Mouse (Mus musculus): ENCODE measurements at regions not wholly inside any gene's neighbourhood (a gene's known extent, or its start where the extent isn't known, plus 50 kb on each side); places are given as distances from the start of the nearest gene placed in this dataset.

DNA sequence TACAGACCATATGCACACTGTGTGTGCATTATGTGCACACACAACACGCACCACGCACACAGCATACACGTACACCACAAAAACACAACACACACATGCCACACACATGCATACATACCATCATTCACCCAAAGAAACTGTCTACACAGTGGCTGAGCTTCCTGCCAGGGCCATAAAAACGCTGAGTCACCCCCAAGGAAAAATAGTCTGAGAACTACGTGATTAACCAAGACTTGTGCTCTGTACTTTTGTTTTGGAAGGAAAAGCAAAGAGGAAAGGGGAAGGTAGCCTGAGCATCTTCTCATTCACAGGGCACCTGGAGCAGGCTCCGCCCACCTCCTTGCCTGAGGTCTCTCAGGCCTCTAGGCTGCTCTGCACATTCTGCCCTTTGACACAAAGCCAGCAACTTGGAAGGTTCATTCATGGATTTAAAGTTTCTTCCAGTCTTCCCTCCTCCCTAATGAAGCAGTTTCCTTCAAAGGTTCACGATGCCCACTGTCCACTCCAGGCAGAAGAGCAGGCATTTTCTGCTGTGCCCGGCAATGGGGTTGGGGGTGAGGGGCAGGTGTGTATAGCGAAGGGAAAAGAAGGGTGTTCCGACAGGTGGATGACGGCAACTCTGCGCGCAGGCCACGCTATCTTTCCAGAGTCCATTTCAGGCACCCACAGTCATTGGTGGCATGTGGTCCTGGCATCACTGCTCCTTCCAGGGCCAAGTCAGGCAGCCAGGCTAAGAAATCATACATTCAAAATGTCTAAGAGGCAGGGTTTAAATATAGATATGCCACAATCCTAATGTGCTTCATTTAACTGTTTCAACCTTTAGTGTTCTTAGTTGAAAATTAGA is 333.9 kb downstream of the 1500009L16Rik start:
- ATAC-seq (ENCODE audit: low FRiP score, low TSS enrichment) (no peak), DNase-seq (ENCODE audit: low spot score) (no peak)
- Histone ChIP-seq H3K4me3 (ENCODE audit: low read depth, low read length) (no peak overlapping the region), H3K4me2 (replicated peaks; ENCODE audit: low read depth) (no peak overlapping the region), H3K36me3 (ENCODE audit: control insufficient read depth, insufficient read depth, low read length) (no peaks in the 10 kb centered on the region), H3K27ac (replicated peaks) (0 out of 2 replicates have a peak overlapping the region, but pooled peaks have one; percentile 18), H3K9ac (ENCODE audit: low read length) (no peak overlapping the region), H3K27me3 (ENCODE audit: control insufficient read depth, insufficient read depth, low read length) (no peaks in the 10 kb centered on the region), H3K4me1 (replicated peaks; ENCODE audit: control insufficient read depth, insufficient read depth) (0 out of 2 replicates have a peak, but pooled peaks cover 4% of the 10 kb centered on the region), H3K9me3 (ENCODE audit: control insufficient read depth, low read length) (no peaks in the 10 kb centered on the region)
- WGBS = 82% methylated on average over 14 of the region's 14 CpGs
- TF ChIP-seq EP300 (optimal IDR thresholded peaks at IDR 0.05) = no peak
- TF ChIP-seq CTCF (IDR thresholded peaks at IDR 0.05; ENCODE audit: low read depth) = no peak

- Histone ChIP-seq H3K9ac (ENCODE audit: low read length) (no peak overlapping the region), H3K4me1 (replicated peaks; ENCODE audit: control insufficient read depth, insufficient read depth) (0 out of 2 replicates have a peak, but pooled peaks cover 4% of the 10 kb centered on the region), H3K4me2 (replicated peaks; ENCODE audit: low read depth) (no peak overlapping the region), H3K36me3 (ENCODE audit: control insufficient read depth, insufficient read depth, low read length) (no peaks in the 10 kb centered on the region), H3K27ac (replicated peaks) (no peak overlapping the region), H3K4me3 (ENCODE audit: low read depth, low read length) (no peak overlapping the region), H3K27me3 (ENCODE audit: control insufficient read depth, insufficient read depth, low read length) (no peaks in the 10 kb centered on the region), H3K9me3 (ENCODE audit: control insufficient read depth, low read length) (no peaks in the 10 kb centered on the region)
- DNase-seq (ENCODE audit: low spot score) (no peak), ATAC-seq (ENCODE audit: low FRiP score, low TSS enrichment) (no peak)
- WGBS = 92% methylated on average over 2 of the region's 2 CpGs
- TF ChIP-seq EP300 (optimal IDR thresholded peaks at IDR 0.05) (no peak), CTCF (IDR thresholded peaks at IDR 0.05; ENCODE audit: low read depth) (no peak)
Measured at GRCm38 (mm10) chr10:84058301-84058700, 335.6 kb downstream of the 1500009L16Rik start.

DNA sequence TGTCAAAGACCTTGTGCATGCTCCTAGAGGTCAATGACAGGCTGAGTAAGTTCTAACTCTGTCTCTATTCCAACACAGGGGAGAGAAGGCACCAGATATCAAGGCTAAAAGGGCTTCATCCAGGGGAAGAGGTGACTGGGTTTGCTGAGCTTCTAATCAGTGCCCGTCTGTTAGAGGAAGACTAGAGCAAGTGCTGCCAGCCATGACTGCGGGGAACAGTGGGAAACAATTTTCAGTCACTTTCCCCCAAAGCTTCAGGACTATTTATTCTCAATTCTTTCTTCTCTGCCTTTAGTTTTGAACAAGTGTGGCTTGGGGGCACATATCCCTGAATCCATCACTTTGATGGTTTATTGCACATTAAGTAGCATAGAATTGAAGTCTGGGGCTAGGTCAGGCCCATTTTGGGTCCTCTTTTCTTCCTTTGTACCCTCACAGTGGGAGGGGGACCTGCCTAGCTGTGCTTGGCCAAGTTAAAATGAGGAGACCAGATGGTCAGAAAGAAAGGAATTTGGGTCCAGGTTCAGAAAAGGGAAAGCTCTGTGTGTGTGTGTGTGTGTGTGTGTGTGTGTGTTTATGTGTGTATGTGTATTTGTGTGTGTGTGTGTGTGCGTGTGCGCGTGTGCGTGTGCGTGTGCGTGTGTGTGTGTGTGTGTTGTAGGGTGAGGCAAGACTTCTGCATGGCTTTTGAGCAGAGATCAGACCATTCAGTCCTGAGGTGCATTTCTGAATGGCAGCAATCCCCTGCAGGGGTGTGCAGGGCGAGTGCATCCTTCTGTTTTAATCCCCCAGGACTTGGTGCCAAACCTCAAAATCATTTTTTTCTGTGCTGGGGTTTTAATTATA is 337.2 kb downstream of the 1500009L16Rik start:
- no peak for TF ChIP-seq EP300 (optimal IDR thresholded peaks at IDR 0.05)
- 0 out of 2 replicates have a peak, but pooled peaks cover 4% of the 10 kb centered on the region for H3K4me1 ChIP-seq (replicated peaks; ENCODE audit: control insufficient read depth, insufficient read depth)
- H3K9ac ChIP-seq (ENCODE audit: low read length) = no peak overlapping the region
- no peak overlapping the region for H3K4me3 ChIP-seq (ENCODE audit: low read depth, low read length)
- no peaks in the 10 kb centered on the region for H3K27me3 ChIP-seq (ENCODE audit: control insufficient read depth, insufficient read depth, low read length)
- H3K36me3 ChIP-seq (ENCODE audit: control insufficient read depth, insufficient read depth, low read length) = no peaks in the 10 kb centered on the region
- no peak overlapping the region for H3K27ac ChIP-seq (replicated peaks)
- DNase-seq (ENCODE audit: low spot score) (no peak), ATAC-seq (ENCODE audit: low FRiP score, low TSS enrichment) (no peak)
- WGBS = 81% methylated on average over 9 of the region's 9 CpGs
- no peak overlapping the region for H3K4me2 ChIP-seq (replicated peaks; ENCODE audit: low read depth)
- no peaks in the 10 kb centered on the region for H3K9me3 ChIP-seq (ENCODE audit: control insufficient read depth, low read length)

DNA sequence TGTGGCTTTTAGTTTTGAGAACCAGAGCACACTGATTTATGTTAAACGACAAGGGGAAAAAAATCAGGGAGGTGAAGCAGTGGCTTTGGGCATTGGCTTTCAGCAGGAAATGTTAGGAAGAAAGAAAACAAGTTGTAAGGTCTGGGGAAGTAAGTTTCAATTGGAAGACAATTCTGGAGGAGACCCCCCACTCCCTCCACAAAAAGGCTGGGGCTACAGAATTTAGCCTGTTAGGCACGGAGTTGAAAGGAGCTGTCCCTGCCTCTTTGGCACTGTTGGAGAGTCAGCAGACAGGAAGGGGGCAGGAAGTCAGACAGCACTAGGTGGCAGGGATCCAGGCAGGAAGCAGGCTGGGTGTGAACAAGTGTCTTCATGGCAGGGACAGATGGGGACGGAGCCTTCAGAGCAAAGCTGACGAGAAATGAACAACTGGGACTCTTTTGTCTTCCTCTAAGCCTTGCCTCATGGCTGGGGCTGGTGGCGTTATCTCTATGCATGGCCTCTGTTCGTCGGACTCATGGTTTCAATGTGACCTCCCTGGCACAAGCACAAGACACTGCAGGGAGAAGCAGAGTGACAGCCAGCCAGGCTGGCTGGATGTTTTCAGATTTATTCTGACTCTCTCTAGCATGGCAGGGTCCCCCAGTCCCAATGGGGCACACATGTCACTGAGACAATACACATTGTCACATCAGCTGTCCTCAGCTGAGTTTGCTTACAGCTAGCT is 338.0 kb downstream of the 1500009L16Rik start:
- WGBS = 13% methylated on average over 7 of the region's 7 CpGs

DNA sequence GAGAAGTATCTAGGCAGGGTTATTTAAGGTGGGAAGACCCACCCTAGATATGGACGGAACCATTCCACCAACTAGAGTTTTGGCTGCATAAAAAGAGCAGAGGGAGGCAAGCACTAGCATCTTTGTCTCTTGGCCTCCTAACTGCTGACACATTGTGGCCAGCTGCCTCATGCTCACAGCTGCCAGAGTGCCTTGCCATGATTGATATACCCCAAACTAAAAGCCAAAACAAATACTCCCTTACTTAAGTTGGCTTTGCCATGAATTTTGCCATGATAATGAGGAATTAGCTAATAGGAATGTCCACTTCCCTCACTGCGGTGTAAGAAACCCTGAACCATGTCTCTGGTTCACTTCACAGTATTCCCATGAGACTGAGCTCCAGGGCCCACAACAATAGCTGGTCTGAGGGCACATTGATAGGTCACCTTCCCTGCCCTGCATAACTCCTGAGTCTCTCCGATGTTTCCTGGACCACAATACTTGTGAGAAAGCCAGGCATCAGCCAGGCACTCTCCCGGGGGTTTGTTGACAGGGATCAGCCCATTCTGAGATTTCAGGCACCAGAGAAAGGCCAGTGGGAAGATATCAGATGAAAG is 344.5 kb downstream of the 1500009L16Rik start:
- Histone ChIP-seq H3K36me3 (ENCODE audit: control insufficient read depth, insufficient read depth, low read length) (no peaks in the 10 kb centered on the region), H3K27me3 (ENCODE audit: control insufficient read depth, insufficient read depth, low read length) (no peaks in the 10 kb centered on the region), H3K27ac (replicated peaks) (no peak overlapping the region), H3K4me1 (replicated peaks; ENCODE audit: control insufficient read depth, insufficient read depth) (no peaks in the 10 kb centered on the region), H3K9ac (ENCODE audit: low read length) (no peak overlapping the region), H3K4me2 (replicated peaks; ENCODE audit: low read depth) (no peak overlapping the region), H3K4me3 (ENCODE audit: low read depth, low read length) (no peak overlapping the region), H3K9me3 (ENCODE audit: control insufficient read depth, low read length) (no peaks in the 10 kb centered on the region)
- ATAC-seq (ENCODE audit: low FRiP score, low TSS enrichment) (no peak), DNase-seq (ENCODE audit: low spot score) (no peak)
- TF ChIP-seq EP300 (optimal IDR thresholded peaks at IDR 0.05) (no peak), CTCF (IDR thresholded peaks at IDR 0.05; ENCODE audit: low read depth) (no peak)
- WGBS = 53% methylated on average over 4 of the region's 4 CpGs

More for the DNA sequence above, 338.0 kb downstream of the 1500009L16Rik start:
- Histone ChIP-seq H3K9me3 (ENCODE audit: control insufficient read depth, low read length) (no peaks in the 10 kb centered on the region), H3K36me3 (ENCODE audit: control insufficient read depth, insufficient read depth, low read length) (no peaks in the 10 kb centered on the region), H3K27me3 (ENCODE audit: control insufficient read depth, insufficient read depth, low read length) (no peaks in the 10 kb centered on the region), H3K4me3 (ENCODE audit: low read depth, low read length) (no peak overlapping the region), H3K27ac (replicated peaks) (no peak overlapping the region), H3K9ac (ENCODE audit: low read length) (no peak overlapping the region), H3K4me1 (replicated peaks; ENCODE audit: control insufficient read depth, insufficient read depth) (no peaks in the 10 kb centered on the region), H3K4me2 (replicated peaks; ENCODE audit: low read depth) (no peak overlapping the region)
- no peak for TF ChIP-seq EP300 (optimal IDR thresholded peaks at IDR 0.05)
- TF ChIP-seq CTCF (IDR thresholded peaks at IDR 0.05; ENCODE audit: low read depth) = no peak
- ATAC-seq (ENCODE audit: low FRiP score, low TSS enrichment) = no peak
- peak; percentile 33 for DNase-seq (ENCODE audit: low spot score)
